In the genomic region with DNA sequence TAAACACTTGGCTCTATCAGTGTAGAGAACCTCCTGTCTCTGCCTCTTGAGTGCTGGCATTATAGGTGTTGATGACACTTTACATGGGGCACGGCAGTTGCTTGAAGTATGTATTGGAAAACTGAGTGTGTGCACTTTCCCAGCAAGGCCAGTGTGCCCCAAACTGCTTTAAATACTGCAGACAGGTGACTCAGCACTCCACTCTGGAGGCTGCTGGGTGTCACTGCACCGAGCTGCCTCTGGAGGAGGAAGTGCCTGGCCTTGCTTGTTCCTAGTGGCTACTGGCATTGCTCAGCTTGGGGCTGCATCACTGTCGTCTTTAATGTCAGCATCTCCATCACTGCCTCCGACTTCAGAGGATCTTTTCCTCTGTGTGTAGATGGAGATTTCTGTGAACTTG, we compare ENCODE assay signal across 8 mouse cellular contexts. TPM values are rescaled to one million over a fixed set of nuclear protein-coding genes. Genes with fewer than 3 reads are reported as not detected.
DNase-seq lines count a peak whose midpoint lies in the region; ATAC-seq and TF ChIP-seq lines count a peak whose summit lies in the region.
"Had no signal": no experiment of that assay in that cellular context is flagged by ENCODE, and none has a peak within 500 bp of the region (broad histone marks: within the 10 kb centered on the region; RNA-seq: fewer than 3 reads in every experiment).

No protein-coding gene starts in this region.

- 0 out of 2 replicates have a peak, but pooled peaks have one; percentile 32 for ATAC-seq in hindbrain, embryonic 16.5 days

- H3K4me1 ChIP-seq in hindbrain, embryonic 16.5 days (ENCODE audit: control insufficient read depth, insufficient read depth, low read depth, low read length) = peaks cover 13% of the 10 kb centered on the region
- peaks cover 3% of the 10 kb centered on the region for H3K4me1 ChIP-seq in thymus, adult 2 months (replicated peaks; ENCODE audit: control insufficient read depth, insufficient read depth, low read length)

- TF ChIP-seq CTCF in thymus, adult 2 months (IDR thresholded peaks at IDR 0.05; ENCODE audit: borderline replicate concordance, control insufficient read depth, extremely low read depth, insufficient read depth, low read length, poor library complexity) = peak; percentile 78; the same call in 1 of the 2 replicates

- H3K36me3 ChIP-seq in hindbrain, embryonic 16.5 days (ENCODE audit: control insufficient read depth, insufficient read depth, low read length) = no peaks in the 10 kb centered on the region
- no peaks in the 10 kb centered on the region for H3K36me3 ChIP-seq in thymus, adult 2 months (ENCODE audit: control insufficient read depth, insufficient read depth, low read length)
- H3K36me3 ChIP-seq: heart, embryonic 13.5 days had no signal

- H3K27ac ChIP-seq in hindbrain, embryonic 16.5 days (ENCODE audit: low read depth, low read length) = no peak overlapping the region
- H3K27ac ChIP-seq in thymus, adult 2 months (ENCODE audit: control insufficient read depth, insufficient read depth, low read length) = no peak overlapping the region
- H3K27ac ChIP-seq: heart, embryonic 13.5 days had no signal

- H3K9me3 ChIP-seq in hindbrain, embryonic 16.5 days (ENCODE audit: control insufficient read depth, low read length) = no peaks in the 10 kb centered on the region
- H3K9me3 ChIP-seq: heart, embryonic 13.5 days had no signal

- H3K9ac ChIP-seq in hindbrain, embryonic 16.5 days (ENCODE audit: low read depth, low read length) = no peak overlapping the region
- H3K9ac ChIP-seq: heart, embryonic 13.5 days had no signal

- DNase-seq in left cerebral cortex, postnatal 4 days = peak; percentile 31
- DNase-seq in left cerebral cortex, postnatal 36 days (ENCODE audit: low spot score in 2 of 2) = no peak
- peak; percentile 80 for DNase-seq in MN1 (ENCODE audit: low spot score)
- DNase-seq in c-Kit-positive CD71-positive TER-119-positive erythroid progenitor cells, embryonic 14.5 days (ENCODE audit: low spot score) = peak; percentile 33
- peak; percentile 60 to 70 for DNase-seq in lung, postnatal 4 days
- DNase-seq in thymus, adult 2 months = peak; percentile 62

- no peak overlapping the region for H3K4me3 ChIP-seq in hindbrain, embryonic 16.5 days (ENCODE audit: low read length)
- no peak overlapping the region for H3K4me3 ChIP-seq in thymus, adult 2 months (ENCODE audit: control insufficient read depth, insufficient read depth, low read length)
- H3K4me3 ChIP-seq: heart, embryonic 13.5 days had no signal

- WGBS in hindbrain, embryonic 16.5 days = 20% methylated on average over 4 of the region's 4 CpGs
- WGBS in thymus, adult 2 months = 8% methylated on average over 4 of the region's 4 CpGs

- intact Hi-C loops in left cerebral cortex, postnatal 4 days (cut with DNase I) = no loop called here
- intact Hi-C loops in left cerebral cortex, postnatal 36 days (cut with DNase I) = no loop called here

- TF ChIP-seq POLR2A in thymus, adult 2 months (IDR thresholded peaks at IDR 0.05; ENCODE audit: control insufficient read depth, extremely low read depth, insufficient read depth, low read length, poor library complexity) = no peak

- no peaks in the 10 kb centered on the region for H3K27me3 ChIP-seq in hindbrain, embryonic 16.5 days (replicated peaks; ENCODE audit: control insufficient read depth, insufficient read depth, low read length)
- no peaks in the 10 kb centered on the region for H3K27me3 ChIP-seq in thymus, adult 2 months (ENCODE audit: control insufficient read depth, insufficient read depth, low read length)
- H3K27me3 ChIP-seq: heart, embryonic 13.5 days had no signal

- no peak overlapping the region for H3K4me2 ChIP-seq in hindbrain, embryonic 16.5 days (ENCODE audit: low read length)
- H3K4me2 ChIP-seq: heart, embryonic 13.5 days had no signal

RNA-seq across cellular contexts. Expression of a gene that starts 12.2 kb away (rescaled TPM):
- 100 to 1,000 TPM; 102 to 106 TPM for total RNA-seq in left cerebral cortex, postnatal 4 days (2021)
- total RNA-seq in left cerebral cortex, postnatal 36 days (2021) = 100 to 1,000 TPM; 123 to 156 TPM
- 25.2 and 32.4 TPM in 2 replicates for polyA plus RNA-seq in hindbrain, embryonic 16.5 days (2015; fragmentation: Nextera tagmentation; extraction: Ambion mirVana)
- 70.8 and 71.1 TPM in 2 replicates for polyA plus RNA-seq in thymus, adult 2 months (2012; rRNA removed)

RNA-seq across cellular contexts. Expression of a gene that starts 37.4 kb away (rescaled TPM):
- 10 to 100 TPM; 28.4 to 29.2 TPM for total RNA-seq in left cerebral cortex, postnatal 4 days (2021)
- total RNA-seq in left cerebral cortex, postnatal 36 days (2021) = 10 to 100 TPM; 27.5 to 29.1 TPM
- polyA plus RNA-seq in hindbrain, embryonic 16.5 days (2015; fragmentation: Nextera tagmentation; extraction: Ambion mirVana) = 23.5 and 27.7 TPM in 2 replicates
- 2.8 and 2.9 TPM in 2 replicates for polyA plus RNA-seq in thymus, adult 2 months (2012; rRNA removed)

RNA-seq across cellular contexts. Expression of a gene that starts 46.4 kb away (rescaled TPM):
- total RNA-seq in left cerebral cortex, postnatal 4 days (2021) = 10 to 100 TPM; 74.5 to 79.3 TPM
- 10 to 100 TPM; 83.9 to 91.6 TPM for total RNA-seq in left cerebral cortex, postnatal 36 days (2021)
- 9.7 and 10.5 TPM in 2 replicates for polyA plus RNA-seq in hindbrain, embryonic 16.5 days (2015; fragmentation: Nextera tagmentation; extraction: Ambion mirVana)
- 47.8 and 49.1 TPM in 2 replicates for polyA plus RNA-seq in thymus, adult 2 months (2012; rRNA removed)

Comparison
In these comparisons a context has a peak if more than half of its experiments do, and no peak if none do; other contexts are left out.
1. DNase-seq: peak in left cerebral cortex, postnatal 4 days (single experiment), MN1 (single experiment), c-Kit-positive CD71-positive TER-119-positive erythroid progenitor cells, embryonic 14.5 days (single experiment), lung, postnatal 4 days (2 of 2) and thymus, adult 2 months (single experiment); none in left cerebral cortex, postnatal 36 days (0 of 2).